Mouse (Mus musculus) cerebellum, adult (tissue): ENCODE results near the gene Khdc3.
A peak's percentile ranks its signal among the peaks of the same experiment; 100 is the strongest.
"Not testable (repeated sequence)": the region's sequence is repeated elsewhere in the genome, so short reads cannot be mapped to it uniquely, and the experiment has no call there.

Source experiments
- ATAC-seq: cut with Nextera tagmentation; 2 replicates; pipeline ENCODE4 v1.9.2; 2017; ENCODE audit warnings: mild to moderate bottlenecking, moderate library complexity, mixed read lengths; ENCODE audit not compliant: insufficient number of reproducible peaks, low FRiP score, low TSS enrichment

Gene Khdc3

GRCm38 (mm10) chr9:73094580-73094979, 7.1 kb upstream of the Khdc3 start:
- ATAC-seq = no peak

DNA sequence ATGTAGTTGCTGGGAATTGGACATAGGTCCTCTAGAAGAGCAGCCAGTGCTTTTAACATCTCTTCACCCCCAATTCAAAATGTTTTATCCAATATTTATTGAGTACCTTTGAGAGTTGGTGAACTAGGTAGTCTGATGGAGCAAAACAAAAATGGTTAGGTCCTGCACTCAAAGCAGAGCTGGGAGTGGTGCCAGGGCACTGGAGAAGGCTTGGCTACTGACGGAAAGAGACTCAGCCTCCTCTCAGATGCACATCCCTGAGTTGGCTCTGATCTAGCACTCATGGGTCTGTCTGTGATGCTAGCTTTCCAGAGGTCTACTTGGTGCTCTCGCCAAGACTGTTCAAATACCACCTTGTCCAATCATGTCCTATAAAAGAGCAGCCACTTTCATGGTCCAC, 3.7 kb upstream of the Khdc3 start:
- ATAC-seq = no peak

- no peak for ATAC-seq
Measured at GRCm38 (mm10) chr9:73102181-73102580, 545 bp downstream of the Khdc3 start, which contains the start of gene Gm20509. Gm20509 (plus strand) TSS chr9:73102470.

DNA sequence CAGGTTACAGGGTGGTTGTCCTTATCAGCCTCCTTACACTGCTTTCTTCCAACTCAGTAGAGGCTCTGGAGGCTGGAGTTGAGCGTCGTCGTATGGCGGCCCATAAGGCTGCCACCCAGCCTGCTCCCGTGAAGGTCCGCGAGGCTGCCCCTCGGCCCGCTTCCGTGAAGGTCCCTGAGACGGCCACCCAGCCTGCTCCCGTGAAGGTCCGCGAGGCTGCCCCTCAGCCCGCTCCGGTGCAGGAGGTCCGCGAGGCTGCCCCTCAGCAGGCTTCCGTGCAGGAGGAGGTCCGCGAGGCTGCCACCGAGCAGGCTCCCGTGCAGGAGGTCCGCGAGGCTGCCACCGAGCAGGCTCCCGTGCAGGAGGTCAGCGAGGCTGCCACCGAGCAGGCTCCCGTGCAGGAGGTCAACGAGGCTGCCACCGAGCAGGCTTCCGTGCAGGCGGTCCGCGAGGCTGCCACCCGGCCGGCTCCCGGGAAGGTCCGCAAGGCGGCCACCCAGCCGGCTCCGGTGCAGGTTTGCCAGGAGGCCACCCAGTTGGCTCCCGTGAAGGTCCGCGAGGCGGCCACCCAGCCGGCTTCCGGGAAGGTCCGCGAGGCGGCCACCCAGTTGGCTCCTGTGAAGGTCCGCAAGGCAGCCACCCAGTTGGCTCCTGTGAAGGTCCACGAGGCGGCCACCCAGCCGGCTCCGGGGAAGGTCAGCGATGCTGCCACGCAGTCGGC, 1.7 kb downstream of the Khdc3 start:
- peak; percentile 56; the same call in 1 of the 2 replicates for ATAC-seq

DNA sequence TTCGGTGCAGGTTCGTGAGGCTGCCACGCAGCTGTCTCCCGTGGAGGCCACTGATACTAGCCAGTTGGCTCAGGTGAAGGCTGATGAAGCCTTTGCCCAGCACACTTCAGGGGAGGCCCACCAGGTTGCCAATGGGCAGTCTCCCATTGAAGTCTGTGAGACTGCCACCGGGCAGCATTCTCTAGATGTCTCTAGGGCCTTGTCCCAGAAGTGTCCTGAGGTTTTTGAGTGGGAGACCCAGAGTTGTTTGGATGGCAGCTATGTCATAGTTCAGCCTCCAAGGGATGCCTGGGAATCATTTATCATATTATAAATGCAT, 2.2 kb downstream of the Khdc3 start:
- ATAC-seq = no peak

GRCm38 (mm10) chr9:73105141-73105540, 3.5 kb downstream of the Khdc3 start:
- ATAC-seq = no peak

DNA sequence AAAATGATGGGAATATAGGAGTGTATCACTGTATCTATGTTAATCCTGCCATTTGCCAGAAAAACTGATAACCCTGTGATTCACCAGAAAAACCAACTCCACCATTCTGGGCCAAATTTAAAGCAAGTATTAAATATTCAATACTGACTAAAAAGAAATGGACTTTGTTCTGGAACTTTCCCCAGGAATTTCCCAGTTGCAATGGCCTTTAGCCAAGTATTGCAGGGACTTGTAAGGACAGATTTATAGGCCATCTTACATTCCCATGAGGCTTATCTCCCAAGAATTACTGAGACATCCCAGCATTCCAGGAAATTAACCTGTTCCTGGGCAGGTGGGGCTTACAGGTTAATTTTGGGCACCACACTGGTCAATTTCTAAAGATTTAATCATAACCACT, 4.1 kb downstream of the Khdc3 start:
- no peak for ATAC-seq

- peak; percentile 98 for ATAC-seq
Measured at GRCm38 (mm10) chr9:73112919-73113906, 11.6 kb downstream of the Khdc3 start, which contains the start of gene Rsl24d1. Rsl24d1 (plus strand) TSS chr9:73113426.

GRCm38 (mm10) chr9:73116704-73117103, 15.1 kb downstream of the Khdc3 start:
- ATAC-seq = not testable (repeated sequence)

DNA sequence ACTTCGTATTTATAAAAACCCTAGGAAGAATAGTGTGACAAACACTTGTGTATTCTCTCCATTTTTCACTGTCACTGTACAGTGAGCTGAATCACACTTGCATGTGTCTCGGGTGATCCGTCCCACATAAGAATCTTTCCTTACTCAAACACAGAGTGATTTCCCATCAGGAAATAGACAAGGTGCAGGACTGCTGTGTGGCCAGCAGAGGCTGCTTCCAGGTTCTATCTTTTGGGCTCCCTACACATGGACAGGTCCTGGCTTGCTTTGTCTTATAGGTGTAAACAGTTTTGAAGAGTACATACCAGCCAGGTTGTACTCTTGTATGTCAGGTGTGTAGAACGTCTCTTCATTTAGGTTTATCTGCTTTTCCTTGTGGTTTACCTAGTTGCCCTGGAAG, 16.4 kb downstream of the Khdc3 start:
- no peak for ATAC-seq

GRCm38 (mm10) chr9:73121735-73122134, 20.1 kb downstream of the Khdc3 start:
- ATAC-seq = no peak

DNA sequence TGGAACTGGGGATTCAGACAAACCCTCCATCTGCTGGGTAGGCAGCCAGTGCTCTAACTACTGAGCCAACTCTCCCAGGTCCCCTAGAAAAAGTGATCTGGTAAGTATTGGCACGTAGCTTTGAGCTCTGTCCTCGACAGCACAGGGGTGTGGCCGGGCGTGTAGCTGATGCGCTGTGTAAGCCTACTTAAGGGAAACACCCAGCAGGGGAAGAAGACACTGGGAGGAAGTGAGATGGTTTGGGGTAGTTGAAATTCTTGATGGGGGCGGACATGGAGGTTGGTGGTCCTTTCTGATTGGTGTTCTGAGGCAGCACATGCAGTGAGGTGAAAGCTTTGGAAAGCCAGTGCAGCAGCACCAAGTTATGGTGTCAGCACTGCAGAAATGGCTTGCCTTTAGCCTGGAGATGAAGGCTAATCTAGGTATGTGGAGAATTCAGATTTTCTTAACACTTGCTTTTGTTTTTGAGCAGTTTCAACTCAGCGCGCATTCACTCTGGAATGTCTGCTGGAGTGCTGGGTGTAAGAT, 23.5 kb downstream of the Khdc3 start:
- ATAC-seq = no peak

DNA sequence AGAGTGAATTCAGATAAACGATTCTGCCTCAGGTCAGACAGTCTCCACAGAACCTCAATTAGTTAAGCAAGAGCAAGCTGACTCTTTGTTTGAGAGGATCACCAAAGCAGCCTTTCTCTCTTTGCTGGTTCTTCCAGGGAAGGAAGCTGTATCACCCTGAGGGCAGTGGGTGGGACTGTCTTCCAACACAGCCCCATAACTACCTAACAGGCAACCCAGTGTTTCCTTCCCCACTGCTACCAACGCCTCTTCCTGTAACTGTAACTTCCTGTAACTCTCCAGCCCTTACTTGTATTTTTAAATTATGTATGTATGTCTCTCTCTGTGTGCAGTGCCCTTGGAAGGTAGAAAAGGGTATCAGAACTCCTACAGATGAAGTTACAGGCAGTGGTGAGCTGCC, 25.8 kb downstream of the Khdc3 start:
- no peak for ATAC-seq

DNA sequence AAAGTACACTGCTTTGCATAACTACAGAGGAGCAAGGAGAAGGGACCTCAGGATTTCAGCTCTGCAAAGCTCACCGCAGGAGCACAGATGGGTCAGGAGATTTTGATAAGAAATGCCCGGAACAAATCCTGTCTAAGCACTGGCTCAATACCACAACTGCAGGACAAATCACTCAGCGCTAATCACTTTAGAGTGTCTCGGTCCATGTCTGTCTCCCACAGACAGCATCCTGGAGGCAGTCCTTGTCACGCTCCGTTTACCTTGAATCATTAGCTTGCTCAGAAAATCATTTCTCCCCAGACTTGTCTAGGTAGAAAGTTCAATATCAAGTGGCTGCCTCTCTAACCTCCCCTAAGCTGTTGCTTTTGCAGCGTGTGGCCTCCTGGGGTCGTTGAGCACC, 28.2 kb downstream of the Khdc3 start:
- ATAC-seq = no peak

DNA sequence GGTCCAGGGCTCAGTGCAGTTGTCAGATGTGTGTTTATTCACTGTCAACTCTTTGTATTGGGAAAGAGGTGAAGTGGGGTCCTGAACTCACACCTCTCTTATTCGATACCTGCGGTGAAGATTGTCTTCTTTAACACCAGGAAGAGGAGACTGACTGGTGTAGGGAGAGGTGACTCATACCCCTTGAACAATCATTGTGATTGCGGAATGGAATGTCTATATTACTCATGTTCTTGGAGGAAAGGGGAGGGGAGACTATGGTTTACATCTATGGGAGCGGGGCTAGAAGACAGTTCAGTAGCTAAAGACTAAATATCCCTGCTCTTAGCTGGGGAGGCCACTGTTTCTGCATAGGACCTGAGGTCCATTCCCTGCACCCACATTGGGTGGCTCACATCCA, 28.9 kb downstream of the Khdc3 start:
- no peak for ATAC-seq

DNA sequence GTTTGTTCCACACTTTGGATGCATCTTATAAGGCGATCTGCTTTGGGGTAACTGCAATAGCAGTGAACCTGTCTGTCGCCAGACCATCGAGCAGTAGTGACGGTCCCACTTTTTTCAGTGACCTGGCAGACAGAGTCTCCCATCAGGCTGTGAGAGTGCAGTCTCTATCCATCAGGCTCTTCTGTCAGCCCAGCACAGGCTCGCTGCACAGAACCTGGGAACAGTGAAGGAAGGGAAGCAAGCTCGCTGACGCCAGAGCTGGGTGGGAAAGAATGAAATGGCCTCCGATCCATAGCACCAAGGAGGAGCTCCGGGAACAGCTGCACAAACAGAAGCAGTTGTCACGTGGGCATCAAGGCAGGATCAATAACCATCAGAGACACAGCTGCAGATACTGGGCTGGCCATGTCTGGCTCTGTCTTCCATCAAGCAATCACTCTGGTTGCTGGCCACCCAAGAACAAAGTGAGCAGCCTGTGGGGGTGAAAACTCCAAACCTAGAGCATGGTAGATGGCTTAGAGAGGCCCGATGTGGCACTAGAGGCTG, 35.8 kb downstream of the Khdc3 start:
- no peak for ATAC-seq
